Mouse (Mus musculus) cerebellum, adult 11 months (tissue): ENCODE results near the gene Robo4.

Source experiments
- DNase-seq: peaks from one replicate; pipeline ENCODE4 v3.0.0; 2022

Robo4 gene

GRCm38 (mm10) chr9:37401802-37402201 is at the start of gene Robo4:
TSS of gene Robo4 (plus strand) at chr9:37401897.
- DNase-seq: no peak

- no peak for DNase-seq
Observed at GRCm38 (mm10) chr9:37354485-37354884, 47.2 kb upstream of the Robo4 start.

- DNase-seq: no peak
Observed at GRCm38 (mm10) chr9:37358713-37359330, 42.9 kb upstream of the Robo4 start.

GRCm38 (mm10) chr9:37359331-37360220 is 42.1 kb upstream of the Robo4 start:
- DNase-seq: no peak

GRCm38 (mm10) chr9:37362084-37362483 is 39.6 kb upstream of the Robo4 start:
- DNase-seq: no peak

- DNase-seq: no peak
Observed at GRCm38 (mm10) chr9:37362881-37363280, 38.8 kb upstream of the Robo4 start.

- no peak for DNase-seq
Observed at GRCm38 (mm10) chr9:37363551-37363950, 38.1 kb upstream of the Robo4 start.

GRCm38 (mm10) chr9:37364392-37364791 is 37.3 kb upstream of the Robo4 start:
- no peak for DNase-seq

- DNase-seq: no peak
Observed at GRCm38 (mm10) chr9:37365706-37366105, 36.0 kb upstream of the Robo4 start.

GRCm38 (mm10) chr9:37367301-37368080 is 34.2 kb upstream of the Robo4 start, which contains the start of gene Hepacam:
TSS of gene Hepacam (plus strand) at chr9:37367351.
- no peak for DNase-seq

- no peak for DNase-seq
Observed at GRCm38 (mm10) chr9:37368081-37368830, 33.4 kb upstream of the Robo4 start.

- no peak for DNase-seq
Observed at GRCm38 (mm10) chr9:37368860-37369259, 32.8 kb upstream of the Robo4 start.

- no peak for DNase-seq
Observed at GRCm38 (mm10) chr9:37371232-37371801, 30.4 kb upstream of the Robo4 start.

- DNase-seq: no peak
Observed at GRCm38 (mm10) chr9:37375718-37376117, 26.0 kb upstream of the Robo4 start.

- no peak for DNase-seq
Observed at GRCm38 (mm10) chr9:37383161-37383560, 18.5 kb upstream of the Robo4 start.

GRCm38 (mm10) chr9:37384284-37385182 is 17.2 kb upstream of the Robo4 start:
- no peak for DNase-seq

- no peak for DNase-seq
Observed at GRCm38 (mm10) chr9:37390891-37391290, 10.8 kb upstream of the Robo4 start.

GRCm38 (mm10) chr9:37392071-37392470 is 9.6 kb upstream of the Robo4 start:
- DNase-seq: no peak

GRCm38 (mm10) chr9:37393482-37394131 is 8.1 kb upstream of the Robo4 start:
- DNase-seq: no peak

- no peak for DNase-seq
Observed at GRCm38 (mm10) chr9:37400585-37400984, 1.1 kb upstream of the Robo4 start.

GRCm38 (mm10) chr9:37402501-37402900 is 804 bp downstream of the Robo4 start:
- DNase-seq: no peak
